Mouse (Mus musculus) limb, embryonic 12.5 days (tissue): Measurements from ENCODE around the gene Lfng. TPM values are rescaled to one million over a fixed set of nuclear protein-coding genes. Genes with fewer than 3 reads are reported as not detected.

Experiments
- ATAC-seq: fragments of 200-750 bp; cut with Nextera tagmentation; 2 replicates; pipeline ENCODE4 v1.8.0; 2017; ENCODE audit warnings: low read depth, moderate TSS enrichment; ENCODE audit not compliant: insufficient number of reproducible peaks, insufficient read depth, low FRiP score, low TSS enrichment
- H3K27ac ChIP-seq: fragments of 300-500 bp; sonication (generic); 2 replicates; pipeline ENCODE4 v1.5.1; 2016; ENCODE audit warnings: mild to moderate bottlenecking, moderate library complexity
- H3K27me3 ChIP-seq: fragments of 300-500 bp; sonication (generic); 2 replicates; pipeline ENCODE4 v1.6.1; 2016; ENCODE audit warnings: mild to moderate bottlenecking, moderate library complexity
- H3K36me3 ChIP-seq: fragments of 300-500 bp; sonication (generic); 2 replicates; pipeline ENCODE4 v1.6.1; 2016; ENCODE audit warnings: mild to moderate bottlenecking, moderate library complexity
- H3K4me1 ChIP-seq: fragments of 300-500 bp; sonication (generic); replicated peaks from 2 replicates; pipeline ENCODE4 v1.6.1; 2016
- H3K4me2 ChIP-seq: fragments of 300-500 bp; sonication (generic); 2 replicates; pipeline ENCODE4 v1.6.1; 2016; ENCODE audit warnings: mild to moderate bottlenecking, moderate library complexity
- H3K4me3 ChIP-seq: fragments of 300-500 bp; sonication (generic); replicated peaks from 2 replicates; pipeline ENCODE4 v1.5.1; 2016; ENCODE audit warnings: mild to moderate bottlenecking
- H3K9ac ChIP-seq: fragments of 300-500 bp; sonication (generic); replicated peaks from 2 replicates; pipeline ENCODE4 v1.6.1; 2016; ENCODE audit warnings: mild to moderate bottlenecking, moderate library complexity
- H3K9me3 ChIP-seq: fragments of 300-500 bp; sonication (generic); 2 replicates; pipeline ENCODE4 v1.6.1; 2016; ENCODE audit warnings: mild to moderate bottlenecking, moderate library complexity
- WGBS: fragments of 180-500 bp; shearing (Covaris S2); methylation state at CpG from one replicate; pipeline ENCODE4 v1.1.7; 2016; 5-methylcytosine and 5-hydroxymethylcytosine counted together
- polyA plus RNA-seq: library from polyadenylated mRNA; unstranded; fragments of >200 nt; fragmentation: Nextera tagmentation; extraction: Ambion mirVana; gene quantifications from 2 replicates; pipeline ENCODE4 v1.2.1, GENCODE M21; 2016

The Lfng gene
- polyA plus RNA-seq, 1 experiment from 2014 or later = 10.3 TPM

DNA sequence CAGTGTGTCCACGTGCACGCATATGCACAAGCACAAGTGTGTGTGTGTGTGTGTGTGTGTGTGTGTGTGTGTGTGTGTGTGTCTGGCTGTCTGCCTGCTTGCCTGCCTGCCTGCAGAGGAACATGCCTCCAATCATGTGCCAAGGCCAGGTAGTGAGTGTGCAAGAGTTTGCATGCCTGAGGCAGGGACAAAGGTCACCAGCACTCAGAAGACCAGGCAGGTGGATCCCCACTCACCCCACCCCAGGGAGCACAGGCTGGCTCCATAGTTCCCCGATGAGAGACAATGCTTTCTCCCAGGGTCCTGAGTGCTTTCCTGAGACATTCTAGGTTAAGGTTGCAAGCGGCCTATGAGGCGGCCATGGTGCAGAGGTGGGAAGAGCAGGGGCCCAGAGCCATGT, 17.1 kb downstream of the Lfng start:
- H3K27ac ChIP-seq = no peak overlapping the region

DNA sequence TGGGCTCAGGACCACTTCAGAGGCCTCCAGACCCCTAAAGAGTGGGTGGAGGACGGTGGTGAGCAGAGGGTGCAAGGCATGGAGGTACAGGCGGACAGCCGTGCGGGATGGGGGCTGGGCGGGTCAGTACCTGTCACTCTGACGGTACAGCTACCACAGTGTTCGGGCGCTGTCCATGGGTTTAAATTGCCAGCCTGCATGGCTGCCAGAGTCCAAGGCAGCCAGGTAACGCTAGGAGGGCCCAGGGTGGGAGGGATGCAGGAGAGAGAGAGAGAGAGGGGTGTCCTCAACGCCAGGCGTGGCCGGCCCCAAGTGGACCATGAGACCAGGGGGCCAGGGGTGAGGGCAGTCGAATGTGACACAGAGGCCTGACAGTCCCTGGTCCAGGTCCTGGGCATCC, 17.8 kb downstream of the Lfng start:
- Histone ChIP-seq H3K27ac (no peak overlapping the region), H3K36me3 (peaks cover 92% of the 10 kb centered on the region), H3K4me1 (0 out of 2 replicates have a peak, but pooled peaks cover 2% of the 10 kb centered on the region), H3K9ac (no peak overlapping the region), H3K4me2 (no peak overlapping the region), H3K27me3 (no peaks in the 10 kb centered on the region), H3K4me3 (no peak overlapping the region), H3K9me3 (peaks cover 13% of the 10 kb centered on the region)
- ATAC-seq = no peak
- WGBS = 93% methylated on average over 13 of the region's 13 CpGs

More for the DNA sequence above, 17.1 kb downstream of the Lfng start:
- 92% methylated on average over 5 of the region's 5 CpGs for WGBS
- H3K27me3 ChIP-seq = no peaks in the 10 kb centered on the region
- H3K9me3 ChIP-seq = peaks cover 13% of the 10 kb centered on the region
- no peak for ATAC-seq
- 0 out of 2 replicates have a peak, but pooled peaks cover 2% of the 10 kb centered on the region for H3K4me1 ChIP-seq
- no peak overlapping the region for H3K4me2 ChIP-seq
- H3K4me3 ChIP-seq = no peak overlapping the region
- no peak overlapping the region for H3K9ac ChIP-seq
- H3K36me3 ChIP-seq = peaks cover 85% of the 10 kb centered on the region

DNA sequence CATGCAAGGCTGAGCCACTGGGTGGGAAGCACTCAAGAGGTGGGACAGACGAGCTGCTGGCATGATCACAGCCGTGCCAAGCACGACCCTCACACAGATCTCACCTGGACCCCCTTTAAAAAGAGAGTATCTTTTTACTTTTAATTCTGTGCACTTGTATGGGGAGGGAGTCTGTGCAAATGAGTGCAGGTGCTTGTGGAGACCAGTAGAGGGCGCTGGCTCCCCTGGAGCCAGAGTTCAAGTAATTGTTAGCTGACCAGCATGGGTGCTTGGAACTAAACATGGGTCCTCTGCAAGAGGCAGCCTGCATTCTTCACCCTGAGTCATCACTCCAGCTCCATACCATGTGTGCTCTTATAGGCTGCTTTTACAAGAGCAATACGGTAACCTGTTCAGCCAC, 20.5 kb downstream of the Lfng start:
- Histone ChIP-seq H3K4me2 (no peak overlapping the region), H3K9ac (no peak overlapping the region), H3K27ac (no peak overlapping the region), H3K9me3 (peaks cover 13% of the 10 kb centered on the region), H3K4me3 (no peak overlapping the region), H3K36me3 (peaks cover 100% of the 10 kb centered on the region), H3K4me1 (no peaks in the 10 kb centered on the region), H3K27me3 (no peaks in the 10 kb centered on the region)
- ATAC-seq = no peak
- 93% methylated on average over 5 of the region's 5 CpGs for WGBS

DNA sequence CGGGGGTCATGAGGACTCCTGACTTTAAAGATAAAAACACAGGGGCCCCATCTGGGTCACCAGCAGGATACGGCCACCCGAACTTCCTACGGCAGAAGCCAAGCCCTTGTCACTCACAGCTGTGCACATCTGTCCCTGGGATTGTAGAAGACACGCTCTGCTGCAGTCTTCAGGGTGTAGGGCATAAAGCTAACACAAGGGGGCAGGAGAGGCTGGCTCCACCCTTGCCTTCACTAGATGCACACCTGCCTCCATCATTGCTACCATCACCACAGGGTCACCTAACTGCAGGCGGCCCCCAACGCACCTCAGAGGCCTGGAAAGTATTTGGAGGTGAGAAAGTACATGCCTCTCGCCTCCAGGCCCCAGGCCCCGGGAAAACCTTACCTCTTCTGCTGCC, 21.9 kb downstream of the Lfng start:
- Histone ChIP-seq H3K36me3 (peaks cover 100% of the 10 kb centered on the region), H3K27ac (no peak overlapping the region), H3K9ac (no peak overlapping the region), H3K9me3 (peaks cover 13% of the 10 kb centered on the region), H3K4me2 (no peak overlapping the region), H3K27me3 (no peaks in the 10 kb centered on the region), H3K4me3 (no peak overlapping the region), H3K4me1 (no peaks in the 10 kb centered on the region)
- WGBS = 91% methylated on average over 9 of the region's 9 CpGs
- ATAC-seq = no peak

DNA sequence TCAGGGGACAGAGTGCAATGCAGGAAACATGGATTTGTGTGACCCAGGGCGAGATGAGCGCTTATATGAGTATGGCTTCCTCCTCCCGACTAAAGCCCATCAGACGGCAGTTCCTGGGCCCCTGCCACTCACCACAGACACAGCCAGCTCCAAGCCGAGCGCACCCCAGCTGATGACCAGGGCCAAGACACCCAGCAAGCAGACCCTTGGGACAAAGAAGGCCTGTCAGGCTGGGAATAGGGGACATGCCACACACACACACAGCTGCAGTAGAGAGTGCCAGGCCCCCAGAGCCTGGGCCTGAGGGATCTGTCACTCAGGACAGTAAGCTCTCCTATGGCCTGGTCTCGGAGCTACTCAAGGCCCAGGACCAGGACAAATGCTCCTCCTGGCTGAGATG, 26.3 kb downstream of the Lfng start:
- ATAC-seq = no peak
- Histone ChIP-seq H3K4me2 (no peak overlapping the region), H3K27me3 (no peaks in the 10 kb centered on the region), H3K27ac (no peak overlapping the region), H3K9me3 (peaks cover 8% of the 10 kb centered on the region; the same call in 1 of the 2 replicates), H3K36me3 (peaks cover 100% of the 10 kb centered on the region), H3K4me1 (no peaks in the 10 kb centered on the region; the same call in 1 of the 2 replicates), H3K4me3 (no peak overlapping the region), H3K9ac (no peak overlapping the region)
- 92% methylated on average over 7 of the region's 7 CpGs for WGBS

DNA sequence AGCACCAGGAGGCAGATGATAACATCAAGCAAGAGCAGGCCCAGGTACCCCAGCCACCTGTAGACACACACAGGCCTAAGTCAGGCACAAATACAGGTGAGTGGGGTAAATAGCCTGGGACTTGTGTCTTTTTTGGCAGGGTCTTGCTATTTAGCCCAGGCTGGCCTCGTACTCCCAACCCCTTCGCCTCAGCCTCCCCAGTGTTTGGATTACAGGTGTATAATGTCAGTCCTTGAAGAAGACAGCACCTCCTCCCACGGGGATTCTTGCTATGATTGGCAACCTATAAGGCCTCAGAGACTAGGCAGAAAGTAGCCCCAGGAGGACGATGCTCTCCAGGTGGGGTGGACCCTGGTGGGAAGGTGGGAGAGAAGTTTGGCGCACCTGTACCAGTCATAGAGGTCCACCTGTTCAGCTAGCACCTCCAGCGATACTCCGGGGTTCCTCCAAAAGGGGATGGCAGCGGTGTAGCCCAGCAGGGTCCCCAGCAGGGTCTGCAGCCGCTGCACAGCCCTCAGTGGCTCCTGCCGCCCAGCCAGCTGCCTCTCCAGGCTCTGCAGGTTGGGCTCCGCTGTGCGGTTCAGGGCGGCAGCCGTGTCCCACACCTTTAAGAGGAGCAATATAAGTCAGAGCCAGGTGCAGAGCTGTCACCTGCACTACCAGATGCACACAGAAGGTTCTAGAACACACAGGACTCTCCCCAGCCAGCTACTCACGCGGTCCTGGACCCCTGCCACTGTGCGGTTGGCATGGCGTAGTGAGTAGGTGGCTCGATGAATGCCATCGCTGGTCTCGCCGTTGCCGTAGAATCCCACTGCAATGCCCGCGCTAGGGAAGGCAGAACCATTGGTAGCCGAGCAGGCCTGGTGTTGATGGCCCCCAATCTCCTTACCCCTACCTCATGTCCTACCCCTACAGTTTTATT, 27.9 kb downstream of the Lfng start:
- WGBS = 93% methylated on average over 26 of the region's 26 CpGs
- no peak overlapping the region for H3K4me3 ChIP-seq
- no peaks in the 10 kb centered on the region for H3K27me3 ChIP-seq
- no peaks in the 10 kb centered on the region; the same call in 1 of the 2 replicates for H3K4me1 ChIP-seq
- H3K27ac ChIP-seq = no peak overlapping the region
- H3K36me3 ChIP-seq = peaks cover 100% of the 10 kb centered on the region
- no peak for ATAC-seq
- no peaks in the 10 kb centered on the region for H3K9me3 ChIP-seq
- no peak overlapping the region for H3K9ac ChIP-seq
- no peak overlapping the region for H3K4me2 ChIP-seq

GRCm38 (mm10) chr5:140636316-140637057, 29.4 kb downstream of the Lfng start:
- Histone ChIP-seq H3K27ac (no peak overlapping the region), H3K36me3 (peaks cover 94% of the 10 kb centered on the region), H3K4me3 (no peak overlapping the region), H3K9me3 (no peaks in the 10 kb centered on the region), H3K27me3 (no peaks in the 10 kb centered on the region), H3K9ac (no peak overlapping the region), H3K4me2 (no peak overlapping the region), H3K4me1 (peaks cover 11% of the 10 kb centered on the region)
- 87% methylated on average over 7 of the region's 7 CpGs for WGBS
- ATAC-seq = no peak

DNA sequence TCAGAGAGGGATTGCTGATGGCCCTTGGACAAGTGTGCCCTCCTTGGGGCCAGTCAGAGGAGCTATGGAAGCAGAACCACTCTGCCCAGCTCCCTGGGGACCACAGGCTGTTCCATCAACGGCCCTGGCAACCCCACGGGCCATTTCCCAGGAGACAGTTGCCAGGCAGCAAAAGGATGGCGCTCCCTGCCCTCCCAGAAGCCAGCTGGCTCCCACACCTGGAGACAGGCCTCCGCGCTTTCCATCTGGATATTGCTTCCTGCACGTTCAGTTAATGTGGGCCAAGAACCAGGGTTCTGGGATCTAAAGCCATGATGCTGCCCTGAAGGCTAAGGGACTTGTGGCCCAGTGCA, 29.9 kb downstream of the Lfng start:
- ATAC-seq = no peak
- H3K27ac ChIP-seq = no peak overlapping the region
- no peaks in the 10 kb centered on the region for H3K9me3 ChIP-seq

GRCm38 (mm10) chr5:140637989-140638388, 30.9 kb downstream of the Lfng start:
- Histone ChIP-seq H3K4me1 (peaks cover 26% of the 10 kb centered on the region), H3K4me3 (no peak overlapping the region), H3K36me3 (peaks cover 83% of the 10 kb centered on the region), H3K4me2 (no peak overlapping the region), H3K9me3 (no peaks in the 10 kb centered on the region), H3K27me3 (no peaks in the 10 kb centered on the region), H3K27ac (no peak overlapping the region), H3K9ac (no peak overlapping the region)
- no peak for ATAC-seq
- 91% methylated on average over 3 of the region's 3 CpGs for WGBS

More for the DNA sequence above, 29.9 kb downstream of the Lfng start:
- no peak overlapping the region for H3K4me3 ChIP-seq
- peaks cover 89% of the 10 kb centered on the region for H3K36me3 ChIP-seq
- WGBS = 87% methylated on average over 6 of the region's 6 CpGs
- H3K9ac ChIP-seq = no peak overlapping the region
- peaks cover 17% of the 10 kb centered on the region for H3K4me1 ChIP-seq
- H3K4me2 ChIP-seq = no peak overlapping the region
- no peaks in the 10 kb centered on the region for H3K27me3 ChIP-seq

GRCm38 (mm10) chr5:140638484-140638883, 31.4 kb downstream of the Lfng start:
- Histone ChIP-seq H3K9ac (no peak overlapping the region), H3K4me1 (peaks cover 31% of the 10 kb centered on the region), H3K4me3 (no peak overlapping the region), H3K27ac (no peak overlapping the region), H3K36me3 (peaks cover 83% of the 10 kb centered on the region), H3K9me3 (no peaks in the 10 kb centered on the region), H3K4me2 (no peak overlapping the region), H3K27me3 (no peaks in the 10 kb centered on the region)
- ATAC-seq = no peak
- 97% methylated on average over 6 of the region's 6 CpGs for WGBS

DNA sequence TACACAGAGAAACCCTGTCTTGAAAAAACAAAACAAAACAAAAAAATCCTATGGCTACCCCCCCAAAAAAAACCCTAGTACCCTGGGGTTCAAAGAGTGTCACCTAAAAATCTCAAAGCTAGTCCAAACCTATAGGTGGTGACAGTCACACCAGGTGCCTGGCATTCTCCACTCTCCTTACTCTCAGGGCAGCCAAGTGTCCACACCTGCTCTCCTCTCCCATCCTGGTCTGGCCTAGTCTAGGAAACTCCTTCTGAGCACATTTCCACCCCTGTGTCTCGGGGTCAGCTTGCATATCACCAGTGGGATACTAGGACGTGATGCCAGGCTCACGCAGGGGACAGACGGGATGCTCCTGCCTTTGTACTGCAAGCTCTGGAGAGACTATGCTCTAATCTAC, 32.2 kb downstream of the Lfng start:
- Histone ChIP-seq H3K27ac (no peak overlapping the region), H3K27me3 (no peaks in the 10 kb centered on the region), H3K9ac (no peak overlapping the region), H3K4me1 (peaks cover 33% of the 10 kb centered on the region), H3K4me3 (no peak overlapping the region), H3K4me2 (no peak overlapping the region), H3K36me3 (peaks cover 83% of the 10 kb centered on the region), H3K9me3 (no peaks in the 10 kb centered on the region)
- 93% methylated on average over 4 of the region's 4 CpGs for WGBS
- ATAC-seq = no peak
